19 mouse cellular contexts compared by ENCODE assay signal in genomic region chr12:83151474-83151873, GRCm38 (mm10).
DNase-seq lines count a peak whose midpoint lies in the region; ATAC-seq and TF ChIP-seq lines count a peak whose summit lies in the region.
"Had no signal": no experiment of that assay in that cellular context is flagged by ENCODE, and none has a peak within 500 bp of the region (broad histone marks: within the 10 kb centered on the region; RNA-seq: fewer than 3 reads in every experiment).

No protein-coding gene starts in this region.

- 32% methylated on average over 2 of the region's 2 CpGs for WGBS in hindbrain, postnatal 0 days
- WGBS in hindbrain, embryonic 10.5 days: 78% methylated on average over 2 of the region's 2 CpGs

- no peaks in the 10 kb centered on the region for H3K9me3 ChIP-seq in hindbrain, postnatal 0 days (ENCODE audit: low read length)
- no peaks in the 10 kb centered on the region for H3K9me3 ChIP-seq in hindbrain, embryonic 10.5 days
- H3K9me3 ChIP-seq: embryonic facial prominence, embryonic 13.5 days; hindbrain, embryonic 15.5 days; liver, embryonic 15.5 days; midbrain, embryonic 13.5 days; neural tube, embryonic 15.5 days had no signal

- no peaks in the 10 kb centered on the region for H3K36me3 ChIP-seq in hindbrain, postnatal 0 days (ENCODE audit: insufficient read depth, low read length)
- no peaks in the 10 kb centered on the region for H3K36me3 ChIP-seq in hindbrain, embryonic 10.5 days
- H3K36me3 ChIP-seq: embryonic facial prominence, embryonic 13.5 days; hindbrain, embryonic 15.5 days; liver, embryonic 15.5 days; midbrain, embryonic 13.5 days; neural tube, embryonic 15.5 days had no signal

- no peak for TF ChIP-seq CTCF in hindbrain, postnatal 0 days (IDR thresholded peaks at IDR 0.05; ENCODE audit: low read depth)

- no peak overlapping the region for H3K9ac ChIP-seq in hindbrain, postnatal 0 days (replicated peaks; ENCODE audit: low read length)
- H3K9ac ChIP-seq: embryonic facial prominence, embryonic 13.5 days; forebrain, postnatal 0 days; hindbrain, embryonic 15.5 days; liver, embryonic 15.5 days; midbrain, embryonic 13.5 days; neural tube, embryonic 15.5 days had no signal

- no peak overlapping the region for H3K27ac ChIP-seq in hindbrain, postnatal 0 days
- no peak overlapping the region for H3K27ac ChIP-seq in hindbrain, embryonic 10.5 days
- H3K27ac ChIP-seq: embryonic facial prominence, embryonic 13.5 days; hindbrain, embryonic 15.5 days; liver, embryonic 15.5 days; midbrain, embryonic 13.5 days; neural tube, embryonic 15.5 days had no signal

- H3K27me3 ChIP-seq in hindbrain, postnatal 0 days (ENCODE audit: insufficient read depth, low read length): no peaks in the 10 kb centered on the region
- no peaks in the 10 kb centered on the region for H3K27me3 ChIP-seq in hindbrain, embryonic 10.5 days (ENCODE audit: insufficient read depth, poor library complexity, severe bottlenecking)
- H3K27me3 ChIP-seq: embryonic facial prominence, embryonic 13.5 days; hindbrain, embryonic 15.5 days; midbrain, embryonic 13.5 days; neural tube, embryonic 15.5 days had no signal

- H3K4me3 ChIP-seq in hindbrain, postnatal 0 days (ENCODE audit: low read length): no peak overlapping the region
- no peak overlapping the region for H3K4me3 ChIP-seq in hindbrain, embryonic 10.5 days
- H3K4me3 ChIP-seq: embryonic facial prominence, embryonic 13.5 days; hindbrain, embryonic 15.5 days; liver, embryonic 15.5 days; midbrain, embryonic 13.5 days; myocyte; neural tube, embryonic 15.5 days had no signal

- no peak for ATAC-seq in hindbrain, postnatal 0 days
- ATAC-seq: forebrain, postnatal 0 days; midbrain, embryonic 13.5 days had no signal

- H3K4me2 ChIP-seq in hindbrain, postnatal 0 days (ENCODE audit: low read depth, low read length): no peak overlapping the region
- H3K4me2 ChIP-seq: embryonic facial prominence, embryonic 13.5 days; hindbrain, embryonic 15.5 days; liver, embryonic 15.5 days; midbrain, embryonic 13.5 days; neural tube, embryonic 15.5 days had no signal

- no peaks in the 10 kb centered on the region for H3K4me1 ChIP-seq in hindbrain, postnatal 0 days (ENCODE audit: insufficient read depth, low read length)
- peaks cover 7% of the 10 kb centered on the region for H3K4me1 ChIP-seq in hindbrain, embryonic 10.5 days (replicated peaks)
- H3K4me1 ChIP-seq: liver, embryonic 15.5 days had no signal

- peak; percentile 57 for DNase-seq in hindbrain, postnatal 0 days (ENCODE audit: low spot score)
- no peak for DNase-seq in hindbrain, embryonic 10.5 days (ENCODE audit: low spot score)
- DNase-seq in Muller cell, postnatal 12 days (ENCODE audit: inconsistent ontology term): peak; percentile 57
- peak; percentile 72 for DNase-seq in cerebellum, adult 11-12 months
- peak; percentile 65 to 73 for DNase-seq in cerebellum, postnatal 25 days
- DNase-seq in thymus, postnatal 36 days: no peak
- no peak for DNase-seq in T-cell, adult 2 months (ENCODE audit: low spot score)
- DNase-seq: forebrain, postnatal 0 days; gastrocnemius, postnatal 14 days; kidney, adult 18-20 months; kidney, postnatal 25 days; right cerebral cortex, adult 18-20 months; thymus, adult 18-20 months had no signal

Comparison
In these comparisons a context has a peak if more than half of its experiments do, and no peak if none do; other contexts are left out.
1. DNase-seq: peak in hindbrain, postnatal 0 days (single experiment), Muller cell, postnatal 12 days (single experiment), cerebellum, adult 11-12 months (single experiment) and cerebellum, postnatal 25 days (2 of 2); none in hindbrain, embryonic 10.5 days (single experiment), thymus, postnatal 36 days (0 of 2) and T-cell, adult 2 months (single experiment).